Mouse (Mus musculus) CD4-positive naive resting alpha-beta T cell, adult 76 days (primary cell): ENCODE results near the gene Prss41. TPM values are rescaled to one million over a fixed set of nuclear protein-coding genes. Genes with fewer than 3 reads are reported as not detected.

Experiments used
- total RNA-seq: library from RNA; stranded (reverse); gene quantifications from one replicate; pipeline ENCODE4 v1.2.4, GENCODE M21; 2023

The Prss41 gene
- total RNA-seq: 0.91 TPM

GRCm38 (mm10) chr17:23843812-23844273 is at the start of gene Prss41, which contains the start of gene Prss32:
Gene Prss41 (minus strand): TSS chr17:23844172.
Gene Prss32 (plus strand): TSS chr17:23843855.

DNA sequence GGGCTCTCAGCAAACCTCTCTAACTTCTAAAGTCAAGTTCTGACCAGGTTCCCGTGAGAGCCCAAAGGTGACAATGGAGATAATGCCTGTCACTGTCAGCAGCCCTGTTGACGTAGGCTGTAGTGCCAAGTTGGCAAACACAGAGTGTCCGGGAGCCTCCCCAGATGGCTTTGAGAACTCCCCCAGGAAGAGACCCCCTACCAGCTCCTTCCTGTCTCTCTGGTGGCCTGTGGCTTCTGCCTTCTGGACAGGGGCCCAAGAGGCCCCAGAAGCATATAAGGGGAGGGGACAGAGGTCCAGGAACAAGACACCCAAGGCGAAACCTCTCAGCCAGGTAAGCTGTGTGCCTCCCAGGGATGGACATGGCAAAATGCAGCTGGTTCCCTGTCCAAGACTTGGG is 36.6 kb upstream of the Prss41 start, which contains the start of the genes Dcpp1 and Dcpp2:
Dcpp1 (plus strand) TSS at position 301 of the 400 bp plus-strand sequence.
Dcpp2 (plus strand) TSS at position 305 of the 400 bp plus-strand sequence.

GRCm38 (mm10) chr17:23867756-23868155 is 23.8 kb upstream of the Prss41 start, which contains the start of gene Prss21:
Gene Prss21 (plus strand): TSS chr17:23868056.

GRCm38 (mm10) chr17:23836006-23836575 is 7.9 kb downstream of the Prss41 start, which contains the start of gene Prss33:
Gene Prss33 (minus strand): TSS chr17:23836056.

GRCm38 (mm10) chr17:23829064-23829619 is 14.8 kb downstream of the Prss41 start, which contains the start of gene Elob:
Gene Elob (minus strand): TSS chr17:23829136.

GRCm38 (mm10) chr17:23790269-23791078 is 53.5 kb downstream of the Prss41 start, which contains the start of gene Srrm2:
Gene Srrm2 (plus strand): TSS chr17:23790532.

Other genes with a start within 250 kb of the Prss41 start
- not detected for gene Zfp13, start 244.7 kb downstream of the Prss41 start, total RNA-seq
- gene Zscan10, start 243.3 kb downstream of the Prss41 start, total RNA-seq: not detected
- gene Mmp25, start 198.9 kb downstream of the Prss41 start, total RNA-seq: 0.38 TPM
- gene Bicdl2, start 183.7 kb downstream of the Prss41 start, total RNA-seq: 0.35 TPM
- 42.8 TPM for gene Hcfc1r1, start 170.6 kb downstream of the Prss41 start, total RNA-seq
- 22.1 TPM for gene Thoc6, start 170.3 kb downstream of the Prss41 start, total RNA-seq
- 71.7 TPM for gene Tnfrsf12a, start 166.7 kb downstream of the Prss41 start, total RNA-seq
- not detected for gene Cldn6, start 164.9 kb downstream of the Prss41 start, total RNA-seq
- gene Cldn9, start 160.1 kb downstream of the Prss41 start, total RNA-seq: not detected
- not detected for gene 1520401A03Rik, start 121.4 kb downstream of the Prss41 start, total RNA-seq
- 37.1 TPM for gene Pkmyt1, start 117.8 kb downstream of the Prss41 start, total RNA-seq
- gene Paqr4, start 103.3 kb downstream of the Prss41 start, total RNA-seq: 2.0 TPM
- 0.62 TPM for gene Kremen2, start 98.3 kb downstream of the Prss41 start, total RNA-seq
- gene Flywch1, start 72.6 kb downstream of the Prss41 start, total RNA-seq: 18.9 TPM
- not detected for gene Flywch2, start 58.1 kb downstream of the Prss41 start, total RNA-seq
- 1,551 TPM for gene Srrm2, start 53.6 kb downstream of the Prss41 start, total RNA-seq
- gene Elob, start 15.0 kb downstream of the Prss41 start, total RNA-seq: 130 TPM
- gene Prss33, start 8.1 kb downstream of the Prss41 start, total RNA-seq: not detected
- not detected for gene Prss32, start 317 bp downstream of the Prss41 start, total RNA-seq
- not detected for gene Prss21, start 23.9 kb upstream of the Prss41 start, total RNA-seq
- not detected for gene Dcpp1, start 36.7 kb upstream of the Prss41 start, total RNA-seq
- gene Dcpp2, start 36.7 kb upstream of the Prss41 start, total RNA-seq: not detected
- gene Dcpp3, start 73.3 kb upstream of the Prss41 start, total RNA-seq: not detected
- gene Sbp, start 97.5 kb upstream of the Prss41 start, total RNA-seq: not detected
- gene Sbpl, start 111.1 kb upstream of the Prss41 start, total RNA-seq: not detected
- 0.50 TPM for gene Prss30, start 136.4 kb upstream of the Prss41 start, total RNA-seq
- not detected for gene Prss22, start 153.9 kb upstream of the Prss41 start, total RNA-seq
- not detected for gene Prss27, start 194.0 kb upstream of the Prss41 start, total RNA-seq
- 25.6 TPM for gene Kctd5, start 229.3 kb upstream of the Prss41 start, total RNA-seq